Mouse (Mus musculus) C2C12 (cell line): ENCODE data around the gene Bcl11a. TPM values are rescaled to one million over a fixed set of nuclear protein-coding genes. Genes with fewer than 3 reads are reported as not detected.

ENCODE experiments used
- H3K27me3 ChIP-seq: one replicate; pipeline ENCODE4 v1.6.1; 2011; ENCODE audit not compliant: control insufficient read depth, insufficient read depth, insufficient read length
- H3K36me3 ChIP-seq: one replicate; pipeline ENCODE4 v1.6.1; 2011; ENCODE audit not compliant: control insufficient read depth, insufficient read depth
- H3K4me3 ChIP-seq: one replicate; pipeline ENCODE4 v1.5.1; 2011; ENCODE audit warnings: mild to moderate bottlenecking, control low read depth; ENCODE audit not compliant: poor library complexity, insufficient read depth, severe bottlenecking
- H3K79me2 ChIP-seq: one replicate; pipeline ENCODE4 v1.6.1; 2011; ENCODE audit not compliant: control insufficient read depth, insufficient read depth
- H3K79me3 ChIP-seq: one replicate; pipeline ENCODE4 v1.6.1; 2011; ENCODE audit warnings: low read depth, control low read depth
- H3ac ChIP-seq: one replicate; pipeline ENCODE3; 2011; ENCODE audit warnings: low read depth; ENCODE audit not compliant: control insufficient read depth, insufficient read length
- CEBPB ChIP-seq: IDR thresholded peaks from one replicate; pipeline ENCODE4 v1.6.1; 2011; ENCODE audit warnings: low read depth, mild to moderate bottlenecking, control low read depth, moderate library complexity
- CTCF ChIP-seq: IDR thresholded peaks from one replicate; pipeline ENCODE4 v1.5.1; 2011; ENCODE audit not compliant: control insufficient read depth, insufficient read depth, insufficient read length
- FOSL1 ChIP-seq: IDR thresholded peaks from one replicate; pipeline ENCODE4 v1.8.0; 2011; ENCODE audit warnings: mild to moderate bottlenecking, low read length; ENCODE audit not compliant: poor library complexity, insufficient read depth, severe bottlenecking
- MAX ChIP-seq: IDR thresholded peaks from one replicate; pipeline ENCODE4 v1.6.1; 2011; ENCODE audit warnings: mild to moderate bottlenecking, control low read depth
- MYOD1 ChIP-seq: IDR thresholded peaks from one replicate; pipeline ENCODE4 v1.6.1; 2011; ENCODE audit warnings: low read depth; ENCODE audit not compliant: control insufficient read depth, insufficient read length
- MYOG ChIP-seq: IDR thresholded peaks from one replicate; pipeline ENCODE4 v1.6.1; 2011; ENCODE audit not compliant: control insufficient read depth, insufficient read length; ENCODE audit errors: extremely low read depth
- USF1 ChIP-seq: IDR thresholded peaks from one replicate; pipeline ENCODE4 v1.6.1; 2011; ENCODE audit warnings: low read depth, mild to moderate bottlenecking, control low read depth, moderate library complexity
- polyA plus RNA-seq: library from polyadenylated mRNA; unstranded; fragments of >200 nt; fragmentation: generic; extraction: Trizol; gene quantifications from one replicate; pipeline ENCODE4 v1.2.1, GENCODE M21; 2012; ENCODE audit warnings: missing spikeins

Gene Bcl11a
- polyA plus RNA-seq, 1 experiment = not detected

DNA sequence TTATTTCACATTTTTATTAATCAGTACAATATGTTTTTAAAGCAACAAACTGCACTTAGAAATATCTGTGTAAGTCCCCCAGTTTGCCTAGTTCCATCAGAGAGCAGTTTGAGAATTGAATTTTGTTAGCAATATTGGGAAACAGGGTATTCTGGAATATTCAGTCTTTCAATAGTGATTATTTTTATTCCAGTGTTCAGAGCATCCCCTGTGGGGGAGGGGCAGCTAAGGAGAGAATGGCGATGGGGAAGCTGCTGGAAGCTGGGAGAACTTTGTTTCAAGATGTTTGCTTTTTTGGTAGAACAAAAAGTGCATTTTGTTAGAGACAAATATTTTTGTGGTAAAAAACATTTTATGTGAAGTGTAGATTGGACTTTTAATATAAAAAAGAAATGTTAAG is 18.7 kb upstream of the Bcl11a start:
- H3ac ChIP-seq = no peak overlapping the region
- H3K79me3 ChIP-seq = no peaks in the 10 kb centered on the region
- no peak for TF ChIP-seq MYOD1
- no peak overlapping the region for H3K4me3 ChIP-seq
- no peaks in the 10 kb centered on the region for H3K79me2 ChIP-seq
- H3K27me3 ChIP-seq = peaks cover 9% of the 10 kb centered on the region
- H3K36me3 ChIP-seq = no peaks in the 10 kb centered on the region

DNA sequence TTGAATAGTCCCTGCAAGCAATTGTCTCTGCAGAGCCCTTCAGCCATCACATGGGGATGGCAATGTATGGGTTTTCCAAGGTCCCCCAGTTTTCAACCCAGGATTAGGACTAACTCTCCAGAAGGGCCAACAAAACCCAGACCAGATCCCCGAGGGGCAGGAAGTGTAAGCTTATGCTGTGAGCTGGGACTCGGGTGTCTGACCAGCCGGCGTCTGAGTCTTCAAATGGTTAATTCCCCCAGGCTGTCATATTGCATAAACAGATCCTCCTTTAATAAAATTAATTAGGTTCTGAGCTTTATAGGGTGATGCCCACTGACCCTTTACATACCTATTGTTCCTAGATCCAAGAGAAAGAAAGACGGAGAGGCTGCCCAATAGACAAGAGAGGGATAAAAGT is 17.4 kb upstream of the Bcl11a start:
- H3K4me3 ChIP-seq = no peak overlapping the region
- H3K79me2 ChIP-seq = no peaks in the 10 kb centered on the region
- H3K36me3 ChIP-seq = no peaks in the 10 kb centered on the region
- no peak overlapping the region for H3ac ChIP-seq
- TF ChIP-seq MYOG = no peak
- TF ChIP-seq CEBPB = no peak
- no peak for TF ChIP-seq USF1
- no peak for TF ChIP-seq CTCF
- TF ChIP-seq MAX = no peak
- TF ChIP-seq FOSL1 = no peak
- no peak for TF ChIP-seq MYOD1
- H3K27me3 ChIP-seq = peaks cover 9% of the 10 kb centered on the region
- H3K79me3 ChIP-seq = no peaks in the 10 kb centered on the region

DNA sequence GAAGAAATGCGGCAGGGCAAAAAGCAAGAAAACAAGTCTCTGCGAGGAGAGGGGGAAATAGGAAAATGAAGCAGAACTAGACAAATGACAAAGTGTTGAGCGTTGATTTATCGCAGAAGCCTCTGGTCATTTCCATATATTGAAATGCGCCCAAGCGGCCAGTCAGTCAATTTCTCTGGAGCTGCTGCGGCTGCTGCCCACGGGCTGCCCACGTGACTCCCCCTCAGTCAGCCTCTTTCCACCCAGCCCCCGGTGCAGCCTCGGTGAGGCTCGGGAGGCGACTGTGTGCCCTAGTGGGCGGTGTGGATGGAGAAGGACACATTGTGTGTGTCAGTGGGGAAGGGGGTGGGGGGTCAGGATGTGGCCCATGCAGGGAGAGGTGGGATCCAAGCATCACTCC is 16.0 kb upstream of the Bcl11a start:
- H3K4me3 ChIP-seq = no peak overlapping the region
- TF ChIP-seq MAX (no peak), FOSL1 (no peak), USF1 (no peak), CEBPB (no peak), MYOG (no peak), MYOD1 (no peak), CTCF (no peak)
- H3K79me2 ChIP-seq = no peaks in the 10 kb centered on the region
- no peaks in the 10 kb centered on the region for H3K79me3 ChIP-seq
- H3K36me3 ChIP-seq = no peaks in the 10 kb centered on the region
- H3K27me3 ChIP-seq = peaks cover 9% of the 10 kb centered on the region
- H3ac ChIP-seq = no peak overlapping the region

DNA sequence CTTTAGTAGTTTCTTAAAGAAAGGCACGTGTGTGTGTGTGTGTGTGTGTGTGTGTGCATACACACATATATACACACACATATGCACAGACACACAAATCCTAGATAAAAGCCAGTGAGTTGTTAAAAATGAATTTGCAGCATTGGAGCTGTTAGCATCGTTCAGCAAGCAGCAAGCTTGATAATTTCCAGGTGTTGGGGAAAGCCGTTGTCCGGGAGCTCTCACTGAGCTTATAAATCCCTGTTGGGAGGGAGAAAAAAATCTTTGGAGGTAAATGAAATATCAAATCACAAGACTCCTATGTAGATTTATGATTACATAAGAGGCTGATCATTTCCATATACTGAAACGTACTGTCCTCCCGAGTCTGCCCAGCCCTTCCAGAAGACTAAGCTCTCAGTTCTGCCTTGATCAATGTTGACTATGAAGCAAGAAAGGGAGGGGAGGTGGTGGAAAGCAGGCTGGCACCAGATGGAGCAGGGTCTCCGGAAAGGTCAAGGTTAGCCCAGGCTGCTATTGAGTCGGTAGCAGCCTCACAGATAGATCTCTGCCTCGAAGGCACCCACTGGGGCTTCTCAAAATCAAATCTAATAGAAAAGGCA is 15.3 kb upstream of the Bcl11a start:
- Histone ChIP-seq H3K4me3 (no peak overlapping the region), H3K27me3 (peaks cover 9% of the 10 kb centered on the region), H3K79me2 (no peaks in the 10 kb centered on the region), H3K79me3 (no peaks in the 10 kb centered on the region), H3K36me3 (no peaks in the 10 kb centered on the region), H3ac (no peak overlapping the region)
- no peak for TF ChIP-seq CEBPB

DNA sequence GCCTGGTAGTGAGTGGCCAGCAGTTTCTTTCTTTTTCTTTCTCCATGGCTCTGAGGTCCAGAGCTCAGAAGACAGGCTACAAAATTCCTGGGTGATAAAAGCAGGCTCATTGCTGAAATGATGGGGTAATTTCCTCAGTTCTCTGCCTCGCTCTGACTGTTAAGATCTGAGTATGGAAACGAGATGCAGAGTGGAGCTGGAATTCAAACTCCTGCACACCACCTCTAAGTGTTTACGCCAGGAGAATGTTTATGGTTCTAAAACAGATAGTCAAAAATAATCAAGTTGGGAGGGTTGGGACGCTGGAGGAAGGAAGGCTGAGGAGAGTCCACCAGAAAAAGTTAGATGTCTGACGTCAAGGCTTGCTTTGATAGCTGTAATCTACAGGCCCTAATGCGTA is 13.6 kb upstream of the Bcl11a start:
- Histone ChIP-seq H3K79me2 (no peaks in the 10 kb centered on the region), H3K4me3 (no peak overlapping the region), H3K27me3 (peaks cover 9% of the 10 kb centered on the region), H3K36me3 (no peaks in the 10 kb centered on the region), H3ac (no peak overlapping the region), H3K79me3 (no peaks in the 10 kb centered on the region)
- no peak for TF ChIP-seq USF1
- TF ChIP-seq CEBPB = no peak
- TF ChIP-seq MAX = no peak
- no peak for TF ChIP-seq FOSL1
- no peak for TF ChIP-seq CTCF
- no peak for TF ChIP-seq MYOD1
- TF ChIP-seq MYOG = no peak

DNA sequence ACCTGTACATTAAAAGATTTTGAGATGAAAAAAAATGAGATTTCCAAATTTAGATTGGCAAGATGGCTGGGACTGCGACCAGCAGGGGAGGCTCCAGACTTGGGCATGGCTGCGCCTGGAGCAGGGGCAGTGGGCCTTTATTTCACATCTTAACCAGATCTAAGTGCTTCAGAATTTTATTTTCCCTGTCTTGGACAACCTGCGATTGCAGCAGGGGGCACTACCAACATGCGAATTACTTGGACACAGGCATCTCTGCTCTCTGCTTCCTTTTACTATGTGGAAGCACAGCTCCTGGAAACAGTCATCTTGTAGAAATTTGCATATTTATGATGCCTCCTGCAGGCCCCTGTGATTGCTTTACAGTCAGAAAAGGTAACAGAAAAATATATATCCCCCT is 12.5 kb upstream of the Bcl11a start:
- Histone ChIP-seq H3ac (no peak overlapping the region), H3K27me3 (peaks cover 11% of the 10 kb centered on the region), H3K4me3 (no peak overlapping the region), H3K79me3 (no peaks in the 10 kb centered on the region), H3K79me2 (no peaks in the 10 kb centered on the region), H3K36me3 (no peaks in the 10 kb centered on the region)
- TF ChIP-seq MYOD1 = no peak
- TF ChIP-seq USF1 = no peak
- TF ChIP-seq MAX = no peak
- TF ChIP-seq FOSL1 = no peak
- TF ChIP-seq CEBPB = no peak
- no peak for TF ChIP-seq MYOG
- TF ChIP-seq CTCF = no peak
